Mouse (Mus musculus): ENCODE results near the gene Rmnd5a. TPM values are rescaled to one million over a fixed set of nuclear protein-coding genes. Genes with fewer than 3 reads are reported as not detected.

Rmnd5a gene
- total RNA-seq, 2 experiments from 2014 or later, result 74.8 to 76.3 TPM

DNA sequence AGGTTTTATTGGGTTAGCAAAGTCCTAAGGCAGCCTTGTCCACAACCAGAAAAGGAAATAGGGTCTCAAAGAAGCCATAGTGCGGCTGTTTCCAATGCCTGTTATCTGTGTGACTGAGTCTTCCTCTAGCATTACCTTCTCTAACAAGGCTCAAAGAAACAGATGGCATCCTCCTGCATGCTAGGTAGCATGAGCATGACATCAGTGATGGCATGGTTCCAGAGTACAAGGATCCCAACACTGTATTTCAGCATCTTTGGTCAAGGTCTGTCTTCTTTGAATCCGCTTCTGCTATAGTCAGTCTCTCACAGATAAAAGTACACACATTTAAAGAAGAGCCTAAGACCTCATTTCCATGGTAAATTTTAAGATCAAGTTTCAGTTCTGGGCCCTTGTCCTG lies 49.9 kb downstream of the Rmnd5a start:
- DNase-seq (ENCODE audit: extremely low spot score in 1 of 2, low spot score in 2 of 2), result no peak

GRCm38 (mm10) chr6:71381654-71382053 lies 58.8 kb downstream of the Rmnd5a start:
- intact Hi-C loops (cut with DNase I), result no loop called here
- no peak for DNase-seq (ENCODE audit: extremely low spot score in 1 of 2, low spot score in 2 of 2)

More for the DNA sequence above, 49.9 kb downstream of the Rmnd5a start:
- intact Hi-C loops (cut with DNase I), result loop anchor here (10.0 kb wide), 2 partner anchors 116 to 466 kb away; partner anchors contain the start of gene Krcc1

- DNase-seq (ENCODE audit: extremely low spot score in 1 of 2, low spot score in 2 of 2), result no peak
- intact Hi-C loops (cut with DNase I), result no loop called here
These were observed 63.7 kb downstream of the Rmnd5a start for GRCm38 (mm10) chr6:71376711-71377110.

- no peak for DNase-seq (ENCODE audit: extremely low spot score in 1 of 2, low spot score in 2 of 2)
- intact Hi-C loops (cut with DNase I), result no loop called here
These were observed 65.5 kb downstream of the Rmnd5a start for GRCm38 (mm10) chr6:71374921-71375320.

DNA sequence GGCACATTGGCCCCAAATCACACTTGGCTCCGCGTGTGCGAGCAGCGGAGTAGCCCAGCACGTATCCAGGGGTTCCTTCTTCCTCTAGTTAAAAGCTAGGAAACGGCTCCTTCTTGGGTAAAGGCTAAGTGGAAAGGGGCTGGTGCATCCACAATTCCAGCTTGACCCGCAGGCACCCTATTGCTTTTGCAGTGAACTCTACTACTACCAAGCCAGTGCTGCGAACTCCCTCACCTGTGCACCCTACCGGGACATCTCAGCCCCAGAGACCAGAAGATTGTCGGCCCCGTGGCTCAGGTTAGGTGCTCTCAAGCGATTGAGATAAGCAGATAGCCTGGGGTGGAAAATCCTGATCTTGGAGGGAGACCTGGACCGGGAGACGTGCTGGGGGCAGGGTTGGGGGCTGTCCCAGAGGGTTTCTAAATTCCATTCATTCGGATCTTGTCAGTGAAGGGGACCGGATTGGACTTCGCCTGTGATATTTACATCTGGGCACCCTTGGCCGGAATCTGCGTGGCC lies 66.1 kb downstream of the Rmnd5a start:
- intact Hi-C loops (cut with DNase I), result no loop called here
- DNase-seq (ENCODE audit: extremely low spot score in 1 of 2, low spot score in 2 of 2), result no peak

DNA sequence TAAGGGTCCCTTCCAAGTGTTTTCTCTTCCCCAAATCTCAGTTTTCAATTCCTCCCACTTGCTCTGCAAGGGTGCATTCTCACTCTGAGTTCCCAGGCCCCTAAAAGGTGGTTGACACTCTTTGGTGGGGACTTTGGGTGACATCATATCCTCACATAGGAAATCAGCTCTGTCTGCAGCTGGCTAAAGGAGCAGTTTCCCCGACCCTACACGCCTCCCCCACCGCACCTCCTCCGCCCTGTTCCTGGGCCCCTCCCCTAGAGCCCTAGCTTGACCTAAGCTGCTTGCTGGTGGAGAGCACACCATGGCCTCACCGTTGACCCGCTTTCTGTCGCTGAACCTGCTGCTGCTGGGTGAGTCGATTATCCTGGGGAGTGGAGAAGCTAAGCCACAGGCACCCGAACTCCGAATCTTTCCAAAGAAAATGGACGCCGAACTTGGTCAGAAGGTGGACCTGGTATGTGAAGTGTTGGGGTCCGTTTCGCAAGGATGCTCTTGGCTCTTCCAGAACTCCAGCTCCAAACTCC lies 67.1 kb downstream of the Rmnd5a start, which contains the start of gene Cd8a:
TSS of gene Cd8a (plus strand) at position 179 of the 527 bp plus-strand sequence.
- no peak for DNase-seq (ENCODE audit: extremely low spot score in 1 of 2, low spot score in 2 of 2)
- intact Hi-C loops (cut with DNase I), result no loop called here

DNA sequence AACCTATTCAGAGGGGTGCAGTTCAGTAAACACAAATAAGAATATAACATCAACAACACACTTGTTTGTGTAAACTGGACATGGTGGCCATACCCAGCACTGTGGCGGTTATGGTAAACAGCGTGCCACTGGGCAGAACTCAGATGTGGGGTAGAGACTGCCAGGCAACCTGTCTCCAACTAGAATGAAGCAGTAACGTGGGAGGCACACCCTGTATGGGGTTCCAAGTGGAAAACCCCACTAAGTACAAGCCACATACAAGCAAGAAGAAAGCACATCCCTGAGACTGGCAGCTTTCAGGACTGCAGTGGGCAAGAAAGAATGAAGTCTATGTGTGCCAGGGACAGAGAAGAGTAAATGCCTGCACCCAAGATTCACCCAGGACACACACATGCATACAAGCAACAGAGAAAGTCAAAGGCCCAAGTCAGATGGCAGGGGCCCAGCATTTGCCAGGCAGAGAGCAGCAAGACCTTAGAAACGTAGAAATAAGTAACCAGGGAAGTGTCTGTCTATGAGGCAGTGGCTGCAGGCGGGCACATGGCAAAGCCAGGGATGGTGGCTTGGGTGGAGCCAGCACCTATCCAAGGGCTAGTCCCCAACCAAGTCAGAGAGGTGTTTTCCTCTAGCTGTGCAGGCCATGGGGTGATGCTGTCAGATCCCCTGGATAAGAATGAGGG lies 68.3 kb downstream of the Rmnd5a start:
- intact Hi-C loops (cut with DNase I), result no loop called here

DNA sequence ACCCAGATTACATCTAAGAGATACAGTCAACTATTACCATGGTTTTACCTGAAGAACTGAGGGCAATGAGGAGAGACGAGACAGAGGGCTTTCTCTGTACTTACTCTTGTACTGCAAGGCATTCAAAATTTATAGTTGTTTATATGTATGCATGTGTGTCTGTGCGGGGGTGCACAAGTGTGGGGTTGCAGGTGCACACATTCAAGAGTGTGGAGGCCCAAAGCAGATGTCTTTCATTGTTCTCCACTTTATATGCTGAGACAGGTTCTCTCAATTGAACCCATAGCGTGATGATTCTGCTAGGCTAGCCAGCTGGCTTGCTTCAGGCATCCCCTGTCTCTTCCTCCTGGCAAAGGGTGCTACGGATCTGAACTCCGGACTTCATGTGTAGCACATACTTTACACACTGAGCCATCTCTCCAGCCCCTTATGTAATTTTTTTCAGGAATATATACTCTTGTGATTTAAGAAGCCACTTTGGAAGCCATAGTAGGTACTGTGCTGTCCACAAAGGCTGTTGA lies 69.3 kb downstream of the Rmnd5a start:
- no peak for DNase-seq (ENCODE audit: extremely low spot score in 1 of 2, low spot score in 2 of 2)
- intact Hi-C loops (cut with DNase I), result no loop called here

More for the DNA sequence above, 68.3 kb downstream of the Rmnd5a start:
- no peak for DNase-seq (ENCODE audit: extremely low spot score in 1 of 2, low spot score in 2 of 2)

DNA sequence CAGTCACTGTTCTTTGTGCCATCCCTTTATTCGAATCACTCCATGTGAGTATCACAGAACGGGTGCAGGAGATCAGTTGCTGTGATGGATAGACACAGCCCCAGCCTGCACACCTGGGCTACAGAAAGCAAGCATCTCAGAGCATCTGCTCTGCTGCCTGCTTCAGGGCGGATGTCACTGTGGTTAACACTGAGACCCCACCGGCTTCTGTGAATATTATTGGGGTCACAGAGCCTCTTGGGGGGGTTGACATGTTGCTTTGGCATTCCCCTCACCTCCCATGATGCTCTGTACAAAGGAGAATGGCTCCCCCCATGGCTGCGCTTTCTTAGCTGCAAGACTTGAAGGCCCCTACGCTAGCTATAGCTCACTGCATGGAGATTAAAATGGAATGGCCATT lies 71.0 kb downstream of the Rmnd5a start:
- intact Hi-C loops (cut with DNase I), result no loop called here
- DNase-seq (ENCODE audit: extremely low spot score in 1 of 2, low spot score in 2 of 2), result no peak

DNA sequence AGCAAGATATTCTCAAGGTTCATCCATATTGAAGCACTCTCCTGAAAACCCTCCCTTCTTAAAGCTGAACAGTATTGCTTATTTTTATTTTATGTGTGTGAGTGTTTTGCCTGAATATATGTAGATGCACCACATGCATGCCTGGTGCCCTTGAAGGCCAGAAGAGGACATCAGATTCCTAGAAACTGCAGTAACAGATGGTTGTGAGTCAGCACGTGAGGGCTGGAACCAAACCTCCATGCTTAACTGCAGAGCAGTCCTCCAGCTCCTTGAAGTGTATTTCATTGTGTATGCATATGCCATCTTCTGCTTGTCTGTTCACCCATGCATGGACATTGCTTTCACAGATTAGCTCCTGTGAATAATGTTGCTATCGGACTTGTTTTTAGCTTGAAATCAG lies 76.4 kb downstream of the Rmnd5a start:
- intact Hi-C loops (cut with DNase I), result no loop called here

DNA sequence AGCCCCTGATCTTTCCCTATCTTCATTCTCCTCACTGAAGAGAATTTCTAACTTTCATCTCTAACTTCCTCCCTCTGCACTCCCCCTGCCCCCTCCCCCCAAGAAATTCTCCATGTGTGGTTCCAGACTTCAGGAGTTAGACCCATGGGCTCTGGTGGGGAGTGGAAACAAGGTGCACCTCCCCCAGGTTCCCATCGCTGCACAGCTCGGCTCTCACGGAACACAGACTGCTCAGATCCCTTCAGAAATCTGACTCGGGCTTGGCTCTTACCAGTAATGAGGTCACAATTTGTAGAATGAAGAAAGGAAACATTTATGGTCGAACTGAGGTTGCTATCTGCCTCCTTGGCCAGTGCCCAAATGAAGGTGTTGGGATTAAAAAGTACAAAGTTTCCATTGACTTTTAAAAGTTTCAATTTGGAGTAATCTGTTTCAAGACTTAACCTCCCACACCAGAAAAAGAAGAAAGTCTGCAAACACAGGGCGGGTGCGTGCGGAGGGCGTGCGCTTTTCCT lies 79.2 kb downstream of the Rmnd5a start:
- DNase-seq (ENCODE audit: extremely low spot score in 1 of 2, low spot score in 2 of 2), result no peak
- intact Hi-C loops (cut with DNase I), result no loop called here

More for the DNA sequence above, 76.4 kb downstream of the Rmnd5a start:
- DNase-seq (ENCODE audit: extremely low spot score in 1 of 2, low spot score in 2 of 2), result no peak

GRCm38 (mm10) chr6:71360751-71361150 lies 79.7 kb downstream of the Rmnd5a start:
- no peak for DNase-seq (ENCODE audit: extremely low spot score in 1 of 2, low spot score in 2 of 2)
- intact Hi-C loops (cut with DNase I), result no loop called here

DNA sequence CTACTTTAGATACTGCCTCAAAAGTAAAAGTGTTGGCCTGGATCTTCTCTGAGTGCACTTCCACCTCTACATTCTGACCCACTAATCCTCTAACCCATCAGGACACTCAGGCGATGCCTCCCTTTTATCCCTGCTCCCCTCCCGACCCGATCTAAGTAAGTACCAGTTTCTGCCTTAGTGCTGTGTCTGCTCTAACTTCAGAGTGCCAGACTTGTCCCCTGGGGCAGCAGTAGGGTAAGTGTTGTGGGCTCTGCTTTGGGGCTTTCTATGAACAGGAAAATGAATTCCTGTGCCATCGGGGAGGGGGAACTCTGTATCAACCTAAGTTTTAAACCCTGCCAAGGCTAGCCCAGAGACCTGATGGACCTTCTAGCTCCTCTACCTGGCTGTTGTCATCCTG lies 80.2 kb downstream of the Rmnd5a start:
- DNase-seq (ENCODE audit: extremely low spot score in 1 of 2, low spot score in 2 of 2), result no peak
- intact Hi-C loops (cut with DNase I), result no loop called here

GRCm38 (mm10) chr6:71357493-71357892 lies 82.9 kb downstream of the Rmnd5a start:
- intact Hi-C loops (cut with DNase I), result no loop called here
- DNase-seq (ENCODE audit: extremely low spot score in 1 of 2, low spot score in 2 of 2), result no peak

GRCm38 (mm10) chr6:71353722-71354121 lies 86.7 kb downstream of the Rmnd5a start:
- intact Hi-C loops (cut with DNase I), result no loop called here
- DNase-seq (ENCODE audit: extremely low spot score in 1 of 2, low spot score in 2 of 2), result no peak

DNA sequence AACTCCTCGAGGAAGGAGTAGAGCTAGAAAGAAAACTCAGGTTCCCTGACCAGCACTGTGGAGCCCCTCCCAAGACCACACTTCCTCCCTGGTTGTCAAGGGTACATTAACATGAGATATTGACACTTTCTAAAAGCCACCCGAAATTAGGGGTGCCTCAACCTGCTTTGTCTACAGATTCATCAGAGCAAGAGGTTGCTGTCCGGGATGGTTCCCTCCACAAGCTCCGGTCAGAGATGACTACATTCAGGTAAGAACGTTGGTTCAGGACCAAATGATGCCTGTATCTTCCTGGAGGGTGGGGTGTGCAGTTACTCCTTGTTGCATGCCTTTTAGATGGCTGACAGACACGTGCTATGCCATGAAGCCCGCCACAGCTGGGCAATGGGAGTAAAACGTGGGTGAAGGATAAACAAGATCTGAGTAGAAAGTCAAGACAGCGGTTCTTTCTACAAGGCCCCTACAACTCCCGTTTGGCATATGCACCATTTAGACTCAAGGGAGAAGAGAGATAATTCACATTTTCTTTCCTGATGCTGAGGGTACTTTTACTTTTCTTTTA lies 87.5 kb downstream of the Rmnd5a start:
- intact Hi-C loops (cut with DNase I), result no loop called here
- DNase-seq (ENCODE audit: extremely low spot score in 1 of 2, low spot score in 2 of 2), result no peak

DNA sequence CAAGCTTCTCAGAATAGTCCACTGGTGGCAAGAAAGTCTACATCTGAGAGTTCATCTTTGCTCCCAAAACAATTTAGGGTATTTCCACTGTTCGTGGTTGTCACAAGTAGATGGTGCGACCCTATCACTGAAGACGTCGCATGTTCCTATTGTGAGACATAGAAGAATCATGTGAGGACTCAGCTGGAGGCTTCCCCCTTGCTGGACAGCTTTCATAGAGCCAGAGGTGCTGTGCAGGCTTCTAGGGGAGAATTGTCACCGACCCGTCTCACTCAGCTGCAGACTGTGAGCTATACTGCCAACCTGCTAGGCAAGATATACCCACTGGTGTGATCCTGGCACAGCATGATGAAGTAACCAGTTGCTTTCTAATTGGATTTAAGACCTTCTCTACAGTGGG lies 88.2 kb downstream of the Rmnd5a start:
- DNase-seq (ENCODE audit: extremely low spot score in 1 of 2, low spot score in 2 of 2), result no peak
- intact Hi-C loops (cut with DNase I), result no loop called here

DNA sequence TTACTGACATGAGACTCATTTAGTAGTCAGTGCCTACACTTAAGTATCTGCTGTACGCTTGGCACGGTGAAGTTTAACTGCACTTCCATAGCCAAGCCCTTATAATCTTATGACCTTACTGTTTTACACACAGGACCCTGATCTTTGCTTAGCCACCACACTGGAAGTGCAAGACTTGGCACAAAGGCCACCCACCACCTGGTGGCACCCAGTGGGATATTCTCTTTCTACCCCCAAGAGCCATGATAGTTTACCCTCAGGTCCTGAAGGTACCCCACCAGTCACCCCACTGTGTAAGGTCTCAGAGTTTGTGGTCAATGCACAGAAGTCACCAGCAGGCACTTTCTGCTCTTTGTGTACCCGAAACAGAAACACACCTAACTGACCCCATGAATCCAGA lies 89.2 kb downstream of the Rmnd5a start:
- intact Hi-C loops (cut with DNase I), result no loop called here
- DNase-seq (ENCODE audit: extremely low spot score in 1 of 2, low spot score in 2 of 2), result no peak

- DNase-seq (ENCODE audit: extremely low spot score in 1 of 2, low spot score in 2 of 2), result no peak
- intact Hi-C loops (cut with DNase I), result no loop called here
These were observed 92.4 kb downstream of the Rmnd5a start for GRCm38 (mm10) chr6:71348006-71348405.

- DNase-seq (ENCODE audit: extremely low spot score in 1 of 2, low spot score in 2 of 2), result no peak
- intact Hi-C loops (cut with DNase I), result no loop called here
These were observed 99.3 kb downstream of the Rmnd5a start for GRCm38 (mm10) chr6:71341179-71341578.
